Mouse (Mus musculus) neural tube, embryonic 14.5 days (tissue): ENCODE results near the gene Slc48a1. TPM values are rescaled to one million over a fixed set of nuclear protein-coding genes. Genes with fewer than 3 reads are reported as not detected.
A peak's percentile ranks its signal among the peaks of the same experiment; 100 is the strongest.

Source experiments
- ATAC-seq: fragments of 200-750 bp; cut with Nextera tagmentation; 2 replicates; pipeline ENCODE4 v1.8.0; 2017; ENCODE audit warnings: low read depth, mild to moderate bottlenecking, moderate TSS enrichment, moderate library complexity
- H3K27ac ChIP-seq: fragments of 300-500 bp; sonication (generic); 2 replicates; pipeline ENCODE4 v1.5.1; 2014; ENCODE audit warnings: low read depth, mild to moderate bottlenecking, control low read depth, low read length, moderate library complexity, mixed read lengths
- H3K27me3 ChIP-seq: fragments of 300-500 bp; sonication (generic); 2 replicates; pipeline ENCODE4 v1.6.1; 2014; ENCODE audit warnings: low read length; ENCODE audit not compliant: control insufficient read depth, insufficient read depth
- H3K36me3 ChIP-seq: fragments of 300-500 bp; sonication (generic); 2 replicates; pipeline ENCODE4 v1.6.1; 2014; ENCODE audit warnings: low read length, mixed read lengths; ENCODE audit not compliant: control insufficient read depth, insufficient read depth
- H3K4me1 ChIP-seq: fragments of 300-500 bp; sonication (generic); 2 replicates; pipeline ENCODE4 v1.6.1; 2014; ENCODE audit warnings: low read length; ENCODE audit not compliant: control insufficient read depth, insufficient read depth
- H3K4me2 ChIP-seq: fragments of 300-500 bp; sonication (generic); 2 replicates; pipeline ENCODE4 v1.6.1; 2014; ENCODE audit warnings: mild to moderate bottlenecking, low read depth, low read length, control low read depth
- H3K4me3 ChIP-seq: fragments of 300-500 bp; sonication (generic); 2 replicates; pipeline ENCODE4 v1.5.1; 2014; ENCODE audit warnings: low read depth, low read length, control low read depth, mixed read lengths
- H3K9ac ChIP-seq: fragments of 300-500 bp; sonication (generic); replicated peaks from 2 replicates; pipeline ENCODE4 v1.6.1; 2014; ENCODE audit warnings: low read depth, mild to moderate bottlenecking, control low read depth, low read length, mixed read lengths
- H3K9me3 ChIP-seq: fragments of 300-500 bp; sonication (generic); 2 replicates; pipeline ENCODE4 v1.6.1; 2016; ENCODE audit warnings: low read length; ENCODE audit not compliant: control insufficient read depth
- WGBS: fragments of 180-500 bp; shearing (Covaris S2); extraction: QIAGEN DNeasy Blood & Tissue Kit; methylation state at CpG from one replicate; pipeline ENCODE4 v1.1.7; 2014; 5-methylcytosine and 5-hydroxymethylcytosine counted together
- polyA plus RNA-seq: library from polyadenylated mRNA; unstranded; fragments of >200 nt; fragmentation: Nextera tagmentation; extraction: Ambion mirVana; gene quantifications from 2 replicates; pipeline ENCODE4 v1.2.1, GENCODE M21; 2014

Slc48a1 gene
- polyA plus RNA-seq, 1 experiment from 2014 or later = 104 TPM

DNA sequence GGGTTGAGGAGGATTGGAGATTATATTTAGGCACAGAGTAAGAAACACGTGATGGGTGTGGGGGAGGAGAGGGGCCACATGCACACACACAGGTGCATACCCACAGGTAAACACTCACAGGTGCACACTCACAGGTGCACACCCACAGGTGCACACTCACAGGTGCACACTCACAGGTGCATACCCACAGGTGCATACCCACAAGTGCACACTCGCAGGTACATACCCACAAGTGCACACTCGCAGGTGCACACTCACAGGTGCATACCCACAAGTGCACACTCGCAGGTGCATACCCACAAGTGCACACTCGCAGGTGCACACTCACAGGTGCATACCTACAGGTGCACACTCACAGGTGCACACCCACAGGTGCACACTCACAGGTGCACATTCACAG is 32.1 kb downstream of the Slc48a1 start:
- peaks cover 26% of the 10 kb centered on the region for H3K4me1 ChIP-seq
- ATAC-seq = no peak
- H3K27ac ChIP-seq = no peak overlapping the region
- no peaks in the 10 kb centered on the region for H3K9me3 ChIP-seq
- no peaks in the 10 kb centered on the region for H3K27me3 ChIP-seq
- no peak overlapping the region for H3K9ac ChIP-seq
- no peak overlapping the region for H3K4me3 ChIP-seq
- H3K4me2 ChIP-seq = no peak overlapping the region
- peaks cover 24% of the 10 kb centered on the region for H3K36me3 ChIP-seq
- 96% methylated on average over 5 of the region's 5 CpGs for WGBS

DNA sequence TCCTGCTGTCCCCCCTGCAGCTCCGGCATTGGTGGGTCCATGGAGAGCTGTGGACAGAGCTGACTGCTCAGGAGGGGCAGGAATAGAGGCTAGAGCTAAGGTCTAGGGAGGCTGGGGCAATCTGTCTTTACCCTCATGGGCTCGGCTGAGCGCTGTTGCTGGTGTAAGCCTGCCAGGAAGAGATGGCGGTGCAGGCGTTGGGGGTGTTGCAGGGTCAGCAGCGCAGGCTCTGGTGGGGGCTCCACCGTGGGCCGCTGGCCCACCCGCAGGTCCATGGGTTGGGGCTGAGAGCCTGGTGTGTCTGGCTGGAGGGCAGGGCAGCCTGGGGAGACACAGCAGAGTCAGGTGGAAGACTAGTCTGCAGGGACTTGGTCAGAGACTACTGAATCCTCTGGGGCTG is 33.0 kb downstream of the Slc48a1 start:
- H3K4me3 ChIP-seq = no peak overlapping the region
- H3K4me1 ChIP-seq = peaks cover 26% of the 10 kb centered on the region
- H3K4me2 ChIP-seq = no peak overlapping the region
- no peak overlapping the region for H3K9ac ChIP-seq
- WGBS = 92% methylated on average over 9 of the region's 9 CpGs
- peaks cover 19% of the 10 kb centered on the region for H3K36me3 ChIP-seq
- no peaks in the 10 kb centered on the region for H3K9me3 ChIP-seq
- ATAC-seq = no peak
- H3K27me3 ChIP-seq = no peaks in the 10 kb centered on the region
- H3K27ac ChIP-seq = no peak overlapping the region

DNA sequence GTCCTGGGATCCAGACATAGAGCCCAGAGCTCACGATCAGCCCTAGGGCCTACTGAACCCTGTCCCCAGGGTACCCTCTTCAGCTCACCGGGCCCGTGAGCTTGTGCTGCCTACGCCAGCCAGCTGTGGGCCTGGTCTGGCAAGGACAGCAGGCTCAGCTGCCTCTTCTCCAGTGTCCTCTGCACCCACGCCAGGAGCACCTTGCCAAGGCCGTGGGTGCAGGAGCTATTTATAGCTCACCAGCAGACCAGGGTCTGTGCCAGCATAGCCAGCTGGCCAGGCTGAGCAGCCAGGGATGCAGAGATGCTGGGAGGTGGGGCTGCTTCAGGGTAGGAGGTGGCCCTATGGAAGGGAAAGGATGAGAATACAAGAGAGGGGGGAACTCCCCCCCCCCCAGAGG is 33.8 kb downstream of the Slc48a1 start:
- H3K4me1 ChIP-seq = peaks cover 26% of the 10 kb centered on the region
- no peak overlapping the region for H3K9ac ChIP-seq
- H3K27ac ChIP-seq = peak overlapping the region; percentile 44; the same call in 1 of the 2 replicates
- ATAC-seq = peak; percentile 80
- H3K4me3 ChIP-seq = no peak overlapping the region
- no peaks in the 10 kb centered on the region for H3K27me3 ChIP-seq
- peaks cover 13% of the 10 kb centered on the region for H3K36me3 ChIP-seq
- WGBS = 33% methylated on average over 6 of the region's 6 CpGs
- no peak overlapping the region for H3K4me2 ChIP-seq
- no peaks in the 10 kb centered on the region for H3K9me3 ChIP-seq

DNA sequence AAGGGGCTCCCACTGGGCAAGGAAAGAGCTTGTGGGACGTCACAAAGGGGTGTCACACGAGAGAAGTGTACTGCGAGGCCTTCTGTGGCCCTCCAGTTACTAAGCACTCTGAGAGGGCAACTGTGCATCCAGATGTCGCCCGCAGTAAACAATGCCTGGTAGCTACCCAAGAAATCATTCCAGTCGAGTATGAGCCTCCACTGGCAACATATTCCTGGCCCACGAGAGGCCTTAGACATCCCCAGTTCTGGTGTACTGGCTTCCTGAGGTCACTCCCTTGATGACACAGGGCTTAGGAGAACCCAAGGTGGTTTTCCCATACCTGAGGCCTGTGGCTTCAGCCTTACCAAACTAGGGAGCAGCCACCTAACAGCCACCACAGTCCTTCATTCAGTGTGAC is 34.6 kb downstream of the Slc48a1 start:
- no peaks in the 10 kb centered on the region for H3K27me3 ChIP-seq
- H3K9me3 ChIP-seq = no peaks in the 10 kb centered on the region
- no peak for ATAC-seq
- H3K27ac ChIP-seq = no peak overlapping the region; the same call in 1 of the 2 replicates
- H3K4me2 ChIP-seq = no peak overlapping the region
- WGBS = 53% methylated on average over 7 of the region's 7 CpGs
- no peak overlapping the region for H3K4me3 ChIP-seq
- H3K36me3 ChIP-seq = peaks cover 7% of the 10 kb centered on the region
- peaks cover 26% of the 10 kb centered on the region for H3K4me1 ChIP-seq
- H3K9ac ChIP-seq = no peak overlapping the region

DNA sequence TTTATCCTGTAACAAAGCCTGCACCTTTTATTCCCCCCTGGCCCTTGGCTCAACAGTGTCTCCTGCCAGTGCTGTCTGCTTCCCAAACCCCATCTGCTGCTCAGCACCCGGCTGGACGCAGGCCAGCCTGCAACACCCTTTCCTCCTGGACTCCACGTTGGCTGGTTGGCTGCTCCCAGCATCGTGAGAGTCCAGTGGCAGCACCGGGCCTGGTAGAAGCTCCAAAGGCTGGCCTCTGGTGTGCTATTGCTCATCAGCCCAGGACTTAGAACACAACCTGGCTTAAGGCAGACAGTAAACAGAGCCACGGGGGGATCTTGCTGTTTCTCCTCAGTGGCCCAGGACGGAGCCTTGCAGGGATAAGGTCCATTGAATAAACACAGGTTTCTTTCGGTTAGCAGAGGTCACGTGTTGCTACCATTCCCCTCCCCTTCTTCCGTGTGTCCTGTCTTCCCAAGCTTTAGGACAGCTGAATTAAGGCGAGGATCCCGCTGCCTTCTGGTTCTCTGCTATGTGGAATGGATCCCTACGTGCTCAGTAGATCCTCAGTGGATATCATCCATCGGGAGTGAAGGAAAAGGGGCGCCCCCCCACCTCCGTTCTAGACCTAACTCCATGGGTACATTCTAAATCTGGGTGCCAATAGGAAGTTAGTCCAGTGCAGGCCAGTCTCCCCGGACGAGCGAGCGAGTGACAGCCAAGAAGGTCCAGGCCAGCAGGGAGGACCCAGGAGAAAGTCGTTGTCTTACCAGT is 35.3 kb downstream of the Slc48a1 start:
- no peak overlapping the region for H3K9ac ChIP-seq
- peaks cover 7% of the 10 kb centered on the region; the same call in 1 of the 2 replicates for H3K36me3 ChIP-seq
- H3K4me3 ChIP-seq = no peak overlapping the region
- H3K9me3 ChIP-seq = no peaks in the 10 kb centered on the region
- peak overlapping the region; percentile 48; the same call in 1 of the 2 replicates for H3K27ac ChIP-seq
- no peak for ATAC-seq
- no peaks in the 10 kb centered on the region for H3K27me3 ChIP-seq
- H3K4me2 ChIP-seq = no peak overlapping the region
- peaks cover 26% of the 10 kb centered on the region for H3K4me1 ChIP-seq
- 57% methylated on average over 21 of the region's 21 CpGs for WGBS

DNA sequence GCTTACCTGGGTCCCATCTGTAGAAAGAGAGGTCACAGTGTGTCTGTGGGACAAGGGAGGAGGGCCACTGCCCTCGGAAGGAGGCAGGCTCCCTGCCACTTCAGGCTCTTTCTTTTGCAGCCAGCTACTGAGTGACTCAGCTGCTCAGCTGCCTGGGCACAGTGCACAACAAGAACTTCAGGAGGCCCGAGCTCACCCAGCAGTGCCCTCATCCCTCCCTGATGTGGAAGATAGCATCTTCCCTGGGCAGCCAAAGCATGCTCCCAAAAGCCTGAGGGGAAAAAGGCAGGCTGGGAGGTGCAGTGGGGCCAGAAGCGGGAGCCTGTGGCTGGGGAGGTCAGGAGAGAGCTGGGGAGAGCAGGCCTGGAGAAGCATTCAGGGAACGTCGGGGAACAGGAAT is 36.4 kb downstream of the Slc48a1 start:
- 0 out of 2 replicates have a peak, but pooled peaks cover 4% of the 10 kb centered on the region for H3K36me3 ChIP-seq
- peaks cover 26% of the 10 kb centered on the region for H3K4me1 ChIP-seq
- no peak overlapping the region for H3K9ac ChIP-seq
- H3K27ac ChIP-seq = no peak overlapping the region
- no peaks in the 10 kb centered on the region for H3K9me3 ChIP-seq
- no peaks in the 10 kb centered on the region for H3K27me3 ChIP-seq
- no peak for ATAC-seq
- 59% methylated on average over 5 of the region's 5 CpGs for WGBS
- no peak overlapping the region for H3K4me2 ChIP-seq
- no peak overlapping the region for H3K4me3 ChIP-seq

DNA sequence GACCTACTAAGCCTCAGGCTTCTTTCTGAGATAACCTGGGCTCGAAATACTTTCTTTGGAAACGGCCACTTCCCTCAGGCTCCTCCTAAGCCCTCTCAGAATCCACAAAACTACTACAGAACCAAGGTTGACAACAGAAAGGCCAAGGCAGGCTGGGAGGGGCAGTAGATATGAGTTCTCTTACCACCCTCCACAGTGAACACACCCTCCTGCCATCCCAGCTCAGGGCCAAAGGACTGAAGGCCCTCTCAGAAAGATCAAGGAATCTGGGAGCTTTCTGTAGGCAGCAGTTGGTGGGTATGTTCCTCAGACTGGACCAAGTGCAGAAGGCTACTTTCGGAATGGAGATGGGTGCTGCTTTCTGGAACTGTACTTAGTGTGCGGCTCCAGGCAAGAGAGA is 36.9 kb downstream of the Slc48a1 start:
- WGBS = 95% methylated on average over 4 of the region's 4 CpGs
- H3K9ac ChIP-seq = no peak overlapping the region
- no peak overlapping the region for H3K4me3 ChIP-seq
- no peaks in the 10 kb centered on the region for H3K27me3 ChIP-seq
- H3K9me3 ChIP-seq = no peaks in the 10 kb centered on the region
- no peak for ATAC-seq
- H3K36me3 ChIP-seq = no peaks in the 10 kb centered on the region
- H3K4me1 ChIP-seq = peaks cover 26% of the 10 kb centered on the region
- H3K27ac ChIP-seq = no peak overlapping the region
- no peak overlapping the region for H3K4me2 ChIP-seq

DNA sequence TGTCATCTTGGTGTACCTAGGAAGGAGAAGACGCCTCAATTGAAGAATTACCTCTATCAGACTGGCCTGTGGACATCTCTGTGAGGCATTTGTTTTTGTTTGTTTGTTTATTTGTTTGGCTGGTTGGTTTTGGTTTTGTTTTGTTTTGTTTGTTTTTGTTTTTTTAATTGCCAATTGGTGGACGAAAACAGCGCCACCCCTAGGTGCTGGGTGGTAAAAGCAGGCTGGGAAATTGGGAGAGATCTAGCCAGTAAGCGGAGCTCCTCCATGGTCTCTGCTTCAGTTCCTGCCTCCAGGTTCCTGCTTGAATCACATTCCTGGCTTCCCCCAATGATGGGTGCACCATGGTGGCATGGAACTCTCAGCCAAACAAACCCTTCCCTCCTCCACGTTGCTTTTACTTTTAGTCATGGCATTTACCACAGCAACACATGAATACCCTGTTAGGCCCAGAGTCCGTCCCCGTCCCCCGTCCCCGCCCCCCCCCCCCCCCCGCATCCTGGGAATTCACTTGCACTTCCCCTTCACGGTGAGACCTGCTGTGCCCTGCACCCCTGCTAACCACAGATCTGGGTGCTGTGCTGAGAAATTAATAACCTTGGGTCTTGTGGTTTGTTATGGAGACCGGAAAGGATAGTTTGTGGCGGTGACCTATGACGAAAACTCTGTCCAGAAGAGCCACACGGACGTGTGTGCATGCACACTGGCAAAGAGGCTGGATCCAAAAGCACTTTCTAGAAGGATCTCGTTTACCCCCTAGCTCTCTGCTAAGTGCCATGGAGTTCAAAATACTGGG is 38.1 kb downstream of the Slc48a1 start:
- no peaks in the 10 kb centered on the region for H3K27me3 ChIP-seq
- 91% methylated on average over 17 of the region's 17 CpGs for WGBS
- peaks cover 26% of the 10 kb centered on the region for H3K4me1 ChIP-seq
- no peak overlapping the region for H3K4me3 ChIP-seq
- ATAC-seq = no peak
- H3K36me3 ChIP-seq = no peaks in the 10 kb centered on the region
- no peak overlapping the region for H3K27ac ChIP-seq
- H3K9me3 ChIP-seq = no peaks in the 10 kb centered on the region
- H3K4me2 ChIP-seq = no peak overlapping the region
- no peak overlapping the region for H3K9ac ChIP-seq

DNA sequence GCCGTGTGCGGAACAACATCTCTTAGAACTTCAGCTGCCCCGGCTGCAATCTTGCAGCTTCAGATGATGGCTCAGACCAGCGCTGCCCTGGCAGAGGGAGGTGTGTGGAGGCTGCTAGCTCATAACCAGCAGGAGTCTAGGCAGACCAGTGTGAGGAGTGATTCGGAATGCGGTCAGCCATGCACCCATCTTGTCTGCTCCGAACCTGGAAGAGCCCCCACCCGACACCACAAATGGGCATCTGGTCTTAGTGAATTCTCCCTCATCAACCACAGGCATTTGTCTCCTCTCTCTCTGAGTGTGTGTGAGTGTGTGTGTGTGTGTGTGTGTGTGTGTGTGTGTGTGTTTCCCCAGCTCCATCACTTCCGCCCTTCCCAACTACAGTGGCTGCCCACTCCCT is 41.6 kb downstream of the Slc48a1 start:
- no peaks in the 10 kb centered on the region for H3K9me3 ChIP-seq
- 83% methylated on average over 9 of the region's 9 CpGs for WGBS
- H3K4me1 ChIP-seq = peaks cover 32% of the 10 kb centered on the region
- no peaks in the 10 kb centered on the region for H3K27me3 ChIP-seq
- no peak overlapping the region for H3K4me3 ChIP-seq
- H3K4me2 ChIP-seq = no peak overlapping the region
- H3K27ac ChIP-seq = no peak overlapping the region
- ATAC-seq = no peak
- no peak overlapping the region for H3K9ac ChIP-seq
- H3K36me3 ChIP-seq = no peaks in the 10 kb centered on the region
